Mouse (Mus musculus) liver, embryonic 11.5 days (tissue): ENCODE measurements at regions not wholly inside any gene's neighbourhood (a gene's known extent, or its start where the extent isn't known, plus 50 kb on each side); places are given as distances from the start of the nearest gene placed in this dataset.

Source experiments
- ATAC-seq: fragments of 200-750 bp; cut with Nextera tagmentation; replicated peaks from 2 replicates; pipeline ENCODE4 v1.8.0; 2017; ENCODE audit warnings: moderate number of reproducible peaks, mild to moderate bottlenecking, moderate TSS enrichment, moderate library complexity; ENCODE audit not compliant: low FRiP score
- DNase-seq: peaks from one replicate; pipeline ENCODE4 v3.0.0-alpha.2; 2017; ENCODE audit warnings: low spot score
- H3K27ac ChIP-seq: fragments of 300-500 bp; sonication (generic); 2 replicates; pipeline ENCODE4 v1.5.1; 2014; ENCODE audit warnings: mild to moderate bottlenecking, low read depth, low read length, control low read depth
- H3K27me3 ChIP-seq: fragments of 300-500 bp; sonication (generic); replicated peaks from 2 replicates; pipeline ENCODE4 v1.6.1; 2014; ENCODE audit warnings: low read length, mixed read lengths; ENCODE audit not compliant: control insufficient read depth, insufficient read depth
- H3K36me3 ChIP-seq: fragments of 300-500 bp; sonication (generic); 2 replicates; pipeline ENCODE4 v1.6.1; 2014; ENCODE audit warnings: mild to moderate bottlenecking, low read length, moderate library complexity, mixed read lengths; ENCODE audit not compliant: control insufficient read depth, insufficient read depth
- H3K4me1 ChIP-seq: fragments of 300-500 bp; sonication (generic); replicated peaks from 2 replicates; pipeline ENCODE4 v1.6.1; 2014; ENCODE audit warnings: low read length, mixed read lengths; ENCODE audit not compliant: control insufficient read depth, insufficient read depth
- H3K4me2 ChIP-seq: fragments of 300-500 bp; sonication (generic); 2 replicates; pipeline ENCODE4 v1.6.1; 2014; ENCODE audit warnings: mild to moderate bottlenecking, control low read depth, moderate library complexity
- H3K4me3 ChIP-seq: fragments of 300-500 bp; sonication (generic); 2 replicates; pipeline ENCODE4 v1.5.1; 2014; ENCODE audit warnings: low read depth, low read length, control low read depth
- H3K9ac ChIP-seq: fragments of 300-500 bp; sonication (generic); 2 replicates; pipeline ENCODE4 v1.6.1; 2014; ENCODE audit warnings: low read depth, low read length, control low read depth
- H3K9me3 ChIP-seq: fragments of 300-500 bp; sonication (generic); 2 replicates; pipeline ENCODE4 v1.6.1; 2016; ENCODE audit warnings: low read length, inconsistent platforms, mixed read lengths; ENCODE audit not compliant: control insufficient read depth
- WGBS: fragments of 180-500 bp; shearing (Covaris S2); extraction: QIAGEN DNeasy Blood & Tissue Kit; methylation state at CpG from one replicate; pipeline ENCODE4 v1.1.7; 2014; 5-methylcytosine and 5-hydroxymethylcytosine counted together

- ATAC-seq = no peak
- no peak overlapping the region for H3K4me3 ChIP-seq
- 0 out of 2 replicates have a peak, but pooled peaks cover 3% of the 10 kb centered on the region for H3K4me1 ChIP-seq
- H3K27ac ChIP-seq = no peak overlapping the region
- 73% methylated on average over 5 of the region's 5 CpGs for WGBS
- no peaks in the 10 kb centered on the region for H3K36me3 ChIP-seq
- no peaks in the 10 kb centered on the region for H3K9me3 ChIP-seq
- no peak for DNase-seq
- H3K4me2 ChIP-seq = no peak overlapping the region
- no peak overlapping the region for H3K9ac ChIP-seq
- H3K27me3 ChIP-seq = no peaks in the 10 kb centered on the region
These were observed 147.2 kb downstream of the BC067074 start for GRCm38 (mm10) chr13:113440137-113440536.

GRCm38 (mm10) chr13:113439516-113439915 is 146.6 kb downstream of the BC067074 start:
- no peak for ATAC-seq
- DNase-seq = no peak
- H3K9ac ChIP-seq = no peak overlapping the region
- H3K9me3 ChIP-seq = no peaks in the 10 kb centered on the region
- no peak overlapping the region for H3K27ac ChIP-seq
- no peaks in the 10 kb centered on the region for H3K27me3 ChIP-seq
- no peak overlapping the region for H3K4me3 ChIP-seq
- 37% methylated on average over 7 of the region's 7 CpGs for WGBS
- H3K4me1 ChIP-seq = 0 out of 2 replicates have a peak, but pooled peaks cover 3% of the 10 kb centered on the region
- no peak overlapping the region for H3K4me2 ChIP-seq
- no peaks in the 10 kb centered on the region for H3K36me3 ChIP-seq

- ATAC-seq (0 out of 2 replicates have a peak, but pooled peaks have one; percentile 29), DNase-seq (no peak)
- no peak overlapping the region for H3K27ac ChIP-seq
- no peaks in the 10 kb centered on the region for H3K27me3 ChIP-seq
- no peaks in the 10 kb centered on the region for H3K36me3 ChIP-seq
- 30% methylated on average over 2 of the region's 2 CpGs for WGBS
- no peak overlapping the region for H3K9ac ChIP-seq
- no peaks in the 10 kb centered on the region for H3K9me3 ChIP-seq
- no peak overlapping the region for H3K4me3 ChIP-seq
- no peak overlapping the region for H3K4me2 ChIP-seq
- 0 out of 2 replicates have a peak, but pooled peaks cover 3% of the 10 kb centered on the region for H3K4me1 ChIP-seq
These were observed 145.9 kb downstream of the BC067074 start for GRCm38 (mm10) chr13:113438872-113439271.

GRCm38 (mm10) chr13:113436288-113436687 is 143.3 kb downstream of the BC067074 start:
- ATAC-seq (no peak), DNase-seq (no peak)
- WGBS = 64% methylated on average over 3 of the region's 3 CpGs
- Histone ChIP-seq H3K9ac (no peak overlapping the region), H3K4me1 (0 out of 2 replicates have a peak, but pooled peaks cover 3% of the 10 kb centered on the region), H3K9me3 (no peaks in the 10 kb centered on the region), H3K4me3 (no peak overlapping the region), H3K4me2 (no peak overlapping the region), H3K36me3 (no peaks in the 10 kb centered on the region), H3K27ac (no peak overlapping the region), H3K27me3 (no peaks in the 10 kb centered on the region)

GRCm38 (mm10) chr13:113435117-113435516 is 142.2 kb downstream of the BC067074 start:
- ATAC-seq = no peak

GRCm38 (mm10) chr13:113433456-113433855 is 140.5 kb downstream of the BC067074 start:
- ATAC-seq (no peak), DNase-seq (no peak)
- Histone ChIP-seq H3K27ac (no peak overlapping the region), H3K9ac (no peak overlapping the region), H3K27me3 (no peaks in the 10 kb centered on the region), H3K4me1 (0 out of 2 replicates have a peak, but pooled peaks cover 3% of the 10 kb centered on the region), H3K4me2 (no peak overlapping the region), H3K9me3 (0 out of 2 replicates have a peak, but pooled peaks cover 2% of the 10 kb centered on the region), H3K4me3 (no peak overlapping the region), H3K36me3 (no peaks in the 10 kb centered on the region)
- WGBS = 43% methylated on average over 5 of the region's 5 CpGs

More at GRCm38 (mm10) chr13:113435117-113435516, 142.2 kb downstream of the BC067074 start:
- H3K4me3 ChIP-seq = no peak overlapping the region
- H3K4me1 ChIP-seq = 0 out of 2 replicates have a peak, but pooled peaks cover 3% of the 10 kb centered on the region
- 68% methylated on average over 4 of the region's 4 CpGs for WGBS
- H3K27me3 ChIP-seq = no peaks in the 10 kb centered on the region
- DNase-seq = no peak
- no peak overlapping the region for H3K4me2 ChIP-seq
- no peaks in the 10 kb centered on the region for H3K36me3 ChIP-seq
- H3K27ac ChIP-seq = no peak overlapping the region
- 0 out of 2 replicates have a peak, but pooled peaks cover 2% of the 10 kb centered on the region for H3K9me3 ChIP-seq
- no peak overlapping the region for H3K9ac ChIP-seq

- Histone ChIP-seq H3K4me2 (no peak overlapping the region), H3K4me1 (no peaks in the 10 kb centered on the region), H3K27ac (no peak overlapping the region), H3K27me3 (no peaks in the 10 kb centered on the region), H3K9me3 (0 out of 2 replicates have a peak, but pooled peaks cover 2% of the 10 kb centered on the region), H3K36me3 (no peaks in the 10 kb centered on the region), H3K4me3 (no peak overlapping the region), H3K9ac (no peak overlapping the region)
- 40% methylated on average over 3 of the region's 3 CpGs for WGBS
- ATAC-seq (no peak), DNase-seq (no peak)
These were observed 136.7 kb downstream of the BC067074 start for GRCm38 (mm10) chr13:113429615-113430014.
